Mouse (Mus musculus): ENCODE results near the gene Has3.
"Not testable (repeated sequence)": the region's sequence is repeated elsewhere in the genome, so short reads cannot be mapped to it uniquely, and the experiment has no call there.

Has3 gene

GRCm38 (mm10) chr8:106884826-106885400, 14.9 kb downstream of the Has3 start:
- intact Hi-C loops (cut with DNase I) = not testable (repeated sequence)

GRCm38 (mm10) chr8:106887336-106888189, 17.5 kb downstream of the Has3 start:
- intact Hi-C loops (cut with DNase I) = loop anchor here (2.0 kb wide), 1 partner anchor 169 kb away; no protein-coding TSS in a partner anchor

- intact Hi-C loops (cut with DNase I) = no loop called here
Measured at GRCm38 (mm10) chr8:106888803-106889202, 18.8 kb downstream of the Has3 start.

GRCm38 (mm10) chr8:106892210-106892805, 22.3 kb downstream of the Has3 start:
- intact Hi-C loops (cut with DNase I) = no loop called here

GRCm38 (mm10) chr8:106892806-106893451, 22.9 kb downstream of the Has3 start:
- intact Hi-C loops (cut with DNase I) = no loop called here

- intact Hi-C loops (cut with DNase I) = no loop called here
Measured at GRCm38 (mm10) chr8:106893481-106894156, 23.6 kb downstream of the Has3 start, which contains the start of gene Utp4. Utp4 (plus strand) TSS chr8:106893636.

GRCm38 (mm10) chr8:106899473-106899872, 29.4 kb downstream of the Has3 start:
- intact Hi-C loops (cut with DNase I) = no loop called here

GRCm38 (mm10) chr8:106905727-106906480, 35.9 kb downstream of the Has3 start:
- intact Hi-C loops (cut with DNase I) = loop anchor here (2.0 kb wide), 1 partner anchor 97 kb away; no protein-coding TSS in a partner anchor

- intact Hi-C loops (cut with DNase I) = no loop called here
Measured at GRCm38 (mm10) chr8:106906635-106907034, 36.6 kb downstream of the Has3 start.

- intact Hi-C loops (cut with DNase I) = no loop called here
Measured at GRCm38 (mm10) chr8:106907450-106907849, 37.4 kb downstream of the Has3 start.

GRCm38 (mm10) chr8:106908291-106908690, 38.2 kb downstream of the Has3 start:
- intact Hi-C loops (cut with DNase I) = no loop called here

GRCm38 (mm10) chr8:106913631-106914030, 43.6 kb downstream of the Has3 start:
- intact Hi-C loops (cut with DNase I) = loop anchor here (2.0 kb wide), 1 partner anchor 89 kb away; no protein-coding TSS in a partner anchor

- intact Hi-C loops (cut with DNase I) = no loop called here
Measured at GRCm38 (mm10) chr8:106919721-106920394, 49.8 kb downstream of the Has3 start.

- intact Hi-C loops (cut with DNase I) = no loop called here
Measured at GRCm38 (mm10) chr8:106920395-106920741, 50.3 kb downstream of the Has3 start.

GRCm38 (mm10) chr8:106924057-106924456, 54.0 kb downstream of the Has3 start:
- intact Hi-C loops (cut with DNase I) = no loop called here

GRCm38 (mm10) chr8:106924904-106925349, 54.9 kb downstream of the Has3 start:
- intact Hi-C loops (cut with DNase I) = no loop called here

GRCm38 (mm10) chr8:106925446-106925845, 55.4 kb downstream of the Has3 start:
- intact Hi-C loops (cut with DNase I) = no loop called here

GRCm38 (mm10) chr8:106927247-106927646, 57.2 kb downstream of the Has3 start:
- intact Hi-C loops (cut with DNase I) = no loop called here

GRCm38 (mm10) chr8:106928182-106928581, 58.1 kb downstream of the Has3 start:
- intact Hi-C loops (cut with DNase I) = not testable (repeated sequence)

Measured in adrenal gland (tissue).